Mouse (Mus musculus) heart, embryonic 12.5 days (tissue): Measurements from ENCODE around the gene Lamtor4. TPM values are rescaled to one million over a fixed set of nuclear protein-coding genes. Genes with fewer than 3 reads are reported as not detected.
"Not testable (repeated sequence)": the region's sequence is repeated elsewhere in the genome, so short reads cannot be mapped to it uniquely, and the experiment has no call there.

Experiments used
- ATAC-seq: fragments of 200-750 bp; cut with Nextera tagmentation; 2 replicates; pipeline ENCODE4 v1.8.0; 2017; ENCODE audit warnings: moderate TSS enrichment, moderate library complexity; ENCODE audit not compliant: insufficient number of reproducible peaks, low FRiP score
- H3K27ac ChIP-seq: fragments of 300-500 bp; sonication (generic); 2 replicates; pipeline ENCODE4 v1.5.1; 2016; ENCODE audit warnings: mild to moderate bottlenecking, moderate library complexity; ENCODE audit not compliant: poor library complexity, severe bottlenecking
- H3K27me3 ChIP-seq: fragments of 300-500 bp; sonication (generic); replicated peaks from 2 replicates; pipeline ENCODE4 v1.6.1; 2016; ENCODE audit warnings: mild to moderate bottlenecking, moderate library complexity
- H3K36me3 ChIP-seq: fragments of 300-500 bp; sonication (generic); 2 replicates; pipeline ENCODE4 v1.6.1; 2016; ENCODE audit warnings: mild to moderate bottlenecking, moderate library complexity
- H3K4me1 ChIP-seq: fragments of 300-500 bp; sonication (generic); replicated peaks from 2 replicates; pipeline ENCODE4 v1.6.1; 2016; ENCODE audit warnings: mild to moderate bottlenecking
- H3K4me2 ChIP-seq: fragments of 300-500 bp; sonication (generic); 2 replicates; pipeline ENCODE4 v1.6.1; 2016; ENCODE audit warnings: mild to moderate bottlenecking, moderate library complexity
- H3K4me3 ChIP-seq: fragments of 300-500 bp; sonication (generic); 2 replicates; pipeline ENCODE4 v1.5.1; 2016; ENCODE audit warnings: mild to moderate bottlenecking
- H3K9ac ChIP-seq: fragments of 300-500 bp; sonication (generic); 2 replicates; pipeline ENCODE4 v1.6.1; 2016; ENCODE audit warnings: mild to moderate bottlenecking, moderate library complexity
- H3K9me3 ChIP-seq: fragments of 300-500 bp; sonication (generic); replicated peaks from 2 replicates; pipeline ENCODE4 v1.6.1; 2016; ENCODE audit warnings: mild to moderate bottlenecking, moderate library complexity
- WGBS: fragments of 180-500 bp; shearing (Covaris S2); methylation state at CpG from one replicate; pipeline ENCODE4 v1.1.7; 2016; 5-methylcytosine and 5-hydroxymethylcytosine counted together
- polyA plus RNA-seq: library from polyadenylated mRNA; unstranded; fragments of >200 nt; fragmentation: Nextera tagmentation; extraction: Ambion mirVana; gene quantifications from 2 replicates; pipeline ENCODE4 v1.2.1, GENCODE M21; 2016

The Lamtor4 gene
- polyA plus RNA-seq = 62.4 and 70.7 TPM in 2 replicates

GRCm38 (mm10) chr5:138255353-138256093 lies at the start of gene Lamtor4:
TSS of gene Lamtor4 (plus strand) at chr5:138255482.
- no peaks in the 10 kb centered on the region for H3K27me3 ChIP-seq
- peak; percentile 100 for ATAC-seq
- peak within 1 kb of the TSS; percentile 86 for H3K27ac ChIP-seq
- peak within 1 kb of the TSS; percentile 90 for H3K4me2 ChIP-seq
- peaks cover 26% of the 10 kb centered on the region for H3K36me3 ChIP-seq
- under 1% methylated on average over 38 of the region's 38 CpGs for WGBS
- H3K4me3 ChIP-seq = peak within 1 kb of the TSS; percentile 84
- H3K4me1 ChIP-seq = peaks cover 37% of the 10 kb centered on the region
- H3K9me3 ChIP-seq = no peaks in the 10 kb centered on the region
- H3K9ac ChIP-seq = peak within 1 kb of the TSS; percentile 83

GRCm38 (mm10) chr5:138207253-138207652 lies 48.0 kb upstream of the Lamtor4 start:
- WGBS = 73% methylated on average over 1 of the region's 1 CpGs

GRCm38 (mm10) chr5:138207873-138208272 lies 47.4 kb upstream of the Lamtor4 start:
- Histone ChIP-seq H3K4me3 (no peak overlapping the region), H3K4me1 (no peaks in the 10 kb centered on the region), H3K9ac (no peak overlapping the region), H3K36me3 (no peaks in the 10 kb centered on the region), H3K4me2 (no peak overlapping the region), H3K9me3 (peaks cover 25% of the 10 kb centered on the region), H3K27ac (no peak overlapping the region), H3K27me3 (no peaks in the 10 kb centered on the region)
- 72% methylated on average over 4 of the region's 4 CpGs for WGBS
- ATAC-seq = no peak

More at GRCm38 (mm10) chr5:138207253-138207652, 48.0 kb upstream of the Lamtor4 start:
- ATAC-seq = no peak
- no peak overlapping the region for H3K4me3 ChIP-seq
- H3K27me3 ChIP-seq = no peaks in the 10 kb centered on the region
- H3K27ac ChIP-seq = no peak overlapping the region
- no peak overlapping the region for H3K9ac ChIP-seq
- peaks cover 25% of the 10 kb centered on the region for H3K9me3 ChIP-seq
- H3K4me2 ChIP-seq = no peak overlapping the region
- H3K4me1 ChIP-seq = no peaks in the 10 kb centered on the region
- no peaks in the 10 kb centered on the region for H3K36me3 ChIP-seq

GRCm38 (mm10) chr5:138216632-138217031 lies 38.6 kb upstream of the Lamtor4 start:
- WGBS = 93% methylated on average over 13 of the region's 13 CpGs
- H3K4me3 ChIP-seq, H3K27me3 ChIP-seq, H3K36me3 ChIP-seq, H3K4me2 ChIP-seq, ATAC-seq, H3K9ac ChIP-seq, H3K4me1 ChIP-seq, H3K27ac ChIP-seq: not testable (repeated sequence)
- peaks cover 32% of the 10 kb centered on the region for H3K9me3 ChIP-seq

GRCm38 (mm10) chr5:138219864-138220263 lies 35.4 kb upstream of the Lamtor4 start:
- 64% methylated on average over 2 of the region's 2 CpGs for WGBS
- H3K27me3 ChIP-seq = no peaks in the 10 kb centered on the region
- H3K9me3 ChIP-seq = peaks cover 28% of the 10 kb centered on the region
- no peak overlapping the region for H3K27ac ChIP-seq
- no peak overlapping the region for H3K9ac ChIP-seq
- H3K4me1 ChIP-seq = no peaks in the 10 kb centered on the region
- H3K36me3 ChIP-seq = no peaks in the 10 kb centered on the region
- ATAC-seq = no peak
- H3K4me3 ChIP-seq = no peak overlapping the region
- no peak overlapping the region for H3K4me2 ChIP-seq

- Histone ChIP-seq H3K27ac (no peak overlapping the region), H3K9me3 (peaks cover 6% of the 10 kb centered on the region), H3K4me1 (no peaks in the 10 kb centered on the region), H3K36me3 (no peaks in the 10 kb centered on the region), H3K4me3 (no peak overlapping the region), H3K9ac (no peak overlapping the region), H3K27me3 (0 out of 2 replicates have a peak, but pooled peaks cover 4% of the 10 kb centered on the region), H3K4me2 (no peak overlapping the region)
- WGBS = 24% methylated on average over 4 of the region's 4 CpGs
- ATAC-seq = no peak
These were observed 33.2 kb upstream of the Lamtor4 start for GRCm38 (mm10) chr5:138222111-138222510.

GRCm38 (mm10) chr5:138223287-138223686 lies 32.0 kb upstream of the Lamtor4 start:
- no peak for ATAC-seq
- Histone ChIP-seq H3K4me2 (no peak overlapping the region), H3K9me3 (no peaks in the 10 kb centered on the region), H3K9ac (no peak overlapping the region), H3K27me3 (0 out of 2 replicates have a peak, but pooled peaks cover 4% of the 10 kb centered on the region), H3K27ac (no peak overlapping the region), H3K36me3 (no peaks in the 10 kb centered on the region), H3K4me1 (no peaks in the 10 kb centered on the region), H3K4me3 (no peak overlapping the region)
- 51% methylated on average over 3 of the region's 3 CpGs for WGBS

GRCm38 (mm10) chr5:138225700-138226099 lies 29.6 kb upstream of the Lamtor4 start, which contains the start of gene Nxpe5:
TSS of gene Nxpe5 (plus strand) at chr5:138225898.
- Histone ChIP-seq H3K9me3 (no peaks in the 10 kb centered on the region), H3K27ac (no peak within 1 kb of the TSS), H3K9ac (no peak within 1 kb of the TSS), H3K36me3 (no peaks in the 10 kb centered on the region), H3K27me3 (0 out of 2 replicates have a peak, but pooled peaks cover 4% of the 10 kb centered on the region), H3K4me3 (no peak within 1 kb of the TSS), H3K4me2 (no peak within 1 kb of the TSS), H3K4me1 (no peaks in the 10 kb centered on the region)
- 65% methylated on average over 2 of the region's 2 CpGs for WGBS
- ATAC-seq = no peak

- H3K27me3 ChIP-seq = 0 out of 2 replicates have a peak, but pooled peaks cover 4% of the 10 kb centered on the region
- no peak overlapping the region for H3K27ac ChIP-seq
- H3K4me1 ChIP-seq = no peaks in the 10 kb centered on the region
- H3K9ac ChIP-seq = no peak overlapping the region
- H3K9me3 ChIP-seq = no peaks in the 10 kb centered on the region
- no peaks in the 10 kb centered on the region for H3K36me3 ChIP-seq
- no peak for ATAC-seq
- H3K4me2 ChIP-seq = no peak overlapping the region
- no peak overlapping the region for H3K4me3 ChIP-seq
- 71% methylated on average over 4 of the region's 4 CpGs for WGBS
These were observed 28.8 kb upstream of the Lamtor4 start for GRCm38 (mm10) chr5:138226491-138226890.

GRCm38 (mm10) chr5:138227367-138227766 lies 27.9 kb upstream of the Lamtor4 start:
- ATAC-seq = no peak

GRCm38 (mm10) chr5:138228026-138228425 lies 27.3 kb upstream of the Lamtor4 start:
- Histone ChIP-seq H3K9me3 (no peaks in the 10 kb centered on the region), H3K36me3 (no peaks in the 10 kb centered on the region), H3K27me3 (0 out of 2 replicates have a peak, but pooled peaks cover 4% of the 10 kb centered on the region), H3K4me2 (no peak overlapping the region), H3K4me1 (no peaks in the 10 kb centered on the region), H3K4me3 (no peak overlapping the region), H3K9ac (no peak overlapping the region), H3K27ac (no peak overlapping the region)
- no peak for ATAC-seq
- WGBS = 50% methylated on average over 3 of the region's 3 CpGs

More at GRCm38 (mm10) chr5:138227367-138227766, 27.9 kb upstream of the Lamtor4 start:
- Histone ChIP-seq H3K9me3 (no peaks in the 10 kb centered on the region), H3K27me3 (0 out of 2 replicates have a peak, but pooled peaks cover 4% of the 10 kb centered on the region), H3K4me1 (no peaks in the 10 kb centered on the region), H3K9ac (no peak overlapping the region), H3K4me3 (no peak overlapping the region), H3K4me2 (no peak overlapping the region), H3K36me3 (no peaks in the 10 kb centered on the region), H3K27ac (no peak overlapping the region)
- 36% methylated on average over 2 of the region's 2 CpGs for WGBS
